Mouse (Mus musculus) E14TG2a.4 (cell line): ENCODE measurements around the gene Sycp2.

Source experiments
- CTCF ChIP-seq: conservative IDR thresholded peaks from 2 replicates; pipeline ENCODE4 v1.5.1; 2014; ENCODE audit warnings: low read length
- NANOG ChIP-seq: IDR thresholded peaks from 2 replicates; pipeline ENCODE4 v1.6.1; 2014; ENCODE audit warnings: borderline replicate concordance, low read length, mixed read lengths

DNA sequence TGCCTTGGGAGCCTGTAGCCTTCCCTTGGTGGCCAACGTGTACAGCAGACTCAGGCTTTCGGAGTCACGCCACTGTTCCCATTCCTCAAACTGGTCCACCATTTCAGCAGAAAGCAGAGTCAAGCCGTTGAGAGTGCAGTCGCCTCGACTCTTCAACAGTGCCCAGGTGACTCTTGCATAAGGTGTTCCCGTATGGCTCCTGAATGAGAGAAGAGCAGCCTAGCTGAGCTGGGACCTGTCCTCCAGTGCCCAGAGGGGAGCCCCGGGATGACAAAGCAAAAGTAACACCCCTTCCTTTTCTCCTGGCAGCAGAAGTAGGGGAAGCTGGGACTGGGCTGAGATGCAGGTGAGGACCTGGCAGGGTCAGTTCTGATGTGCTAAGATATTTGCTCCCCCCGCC is 20.7 kb upstream of the Sycp2 start:
- no peak for TF ChIP-seq CTCF
- no peak for TF ChIP-seq NANOG
